Mouse (Mus musculus): Measurements from ENCODE around the gene 2010111I01Rik. TPM values are rescaled to one million over a fixed set of nuclear protein-coding genes. Genes with fewer than 3 reads are reported as not detected.
A peak's percentile ranks its signal among the peaks of the same experiment; 100 is the strongest.

2010111I01Rik gene
- polyA plus RNA-seq, 1 experiment, result 123 TPM

GRCm38 (mm10) chr13:63118682-63119081 lies 154.0 kb downstream of the 2010111I01Rik start:
- Histone ChIP-seq H3K4me3 (ENCODE audit: insufficient read depth, low read length) (no peak overlapping the region), H3K27ac (ENCODE audit: insufficient read depth, low read depth, low read length) (no peak overlapping the region), H3K4me1 (ENCODE audit: control insufficient read depth, insufficient read depth, low read length) (peaks cover 35% of the 10 kb centered on the region)
- TF ChIP-seq POLR2A (IDR thresholded peaks at IDR 0.05; ENCODE audit: borderline replicate concordance, low read depth, low read length), result no peak

- Histone ChIP-seq H3K27ac (ENCODE audit: insufficient read depth, low read depth, low read length) (no peak overlapping the region), H3K4me1 (ENCODE audit: control insufficient read depth, insufficient read depth, low read length) (peaks cover 20% of the 10 kb centered on the region), H3K4me3 (ENCODE audit: insufficient read depth, low read length) (no peak overlapping the region)
- TF ChIP-seq CTCF (IDR thresholded peaks at IDR 0.05; ENCODE audit: low read depth, low read length), result no peak
- no peak for TF ChIP-seq POLR2A (IDR thresholded peaks at IDR 0.05; ENCODE audit: borderline replicate concordance, low read depth, low read length)
Measured at GRCm38 (mm10) chr13:63120296-63120695, 155.6 kb downstream of the 2010111I01Rik start.

GRCm38 (mm10) chr13:63121747-63122146 lies 157.1 kb downstream of the 2010111I01Rik start:
- TF ChIP-seq POLR2A (IDR thresholded peaks at IDR 0.05; ENCODE audit: borderline replicate concordance, low read depth, low read length) (no peak), CTCF (IDR thresholded peaks at IDR 0.05; ENCODE audit: low read depth, low read length) (no peak)
- no peak overlapping the region for H3K27ac ChIP-seq (ENCODE audit: insufficient read depth, low read depth, low read length)
- peaks cover 17% of the 10 kb centered on the region for H3K4me1 ChIP-seq (ENCODE audit: control insufficient read depth, insufficient read depth, low read length)
- no peak overlapping the region for H3K4me3 ChIP-seq (ENCODE audit: insufficient read depth, low read length)

- no peak overlapping the region for H3K4me3 ChIP-seq (ENCODE audit: insufficient read depth, low read length)
- no peak overlapping the region for H3K27ac ChIP-seq (ENCODE audit: insufficient read depth, low read depth, low read length)
- TF ChIP-seq CTCF (IDR thresholded peaks at IDR 0.05; ENCODE audit: low read depth, low read length), result no peak
- TF ChIP-seq POLR2A (IDR thresholded peaks at IDR 0.05; ENCODE audit: borderline replicate concordance, low read depth, low read length), result no peak
- peaks cover 4% of the 10 kb centered on the region; the same call in 1 of the 2 replicates for H3K4me1 ChIP-seq (ENCODE audit: control insufficient read depth, insufficient read depth, low read length)
Measured at GRCm38 (mm10) chr13:63126206-63126605, 161.5 kb downstream of the 2010111I01Rik start.

- H3K27ac ChIP-seq (ENCODE audit: insufficient read depth, low read depth, low read length), result no peak overlapping the region
- no peaks in the 10 kb centered on the region for H3K4me1 ChIP-seq (ENCODE audit: control insufficient read depth, insufficient read depth, low read length)
- TF ChIP-seq CTCF (IDR thresholded peaks at IDR 0.05; ENCODE audit: low read depth, low read length) (no peak), POLR2A (IDR thresholded peaks at IDR 0.05; ENCODE audit: borderline replicate concordance, low read depth, low read length) (no peak)
- H3K4me3 ChIP-seq (ENCODE audit: insufficient read depth, low read length), result no peak overlapping the region
Measured at GRCm38 (mm10) chr13:63127516-63127915, 162.8 kb downstream of the 2010111I01Rik start.

GRCm38 (mm10) chr13:63134879-63135421 lies 170.3 kb downstream of the 2010111I01Rik start:
- TF ChIP-seq POLR2A (IDR thresholded peaks at IDR 0.05; ENCODE audit: borderline replicate concordance, low read depth, low read length) (no peak), CTCF (IDR thresholded peaks at IDR 0.05; ENCODE audit: low read depth, low read length) (no peak)
- peak overlapping the region; percentile 40; the same call in 1 of the 2 replicates for H3K27ac ChIP-seq (ENCODE audit: insufficient read depth, low read depth, low read length)
- no peak overlapping the region for H3K4me3 ChIP-seq (ENCODE audit: insufficient read depth, low read length)
- peaks cover 39% of the 10 kb centered on the region for H3K4me1 ChIP-seq (ENCODE audit: control insufficient read depth, insufficient read depth, low read length)

- no peak overlapping the region for H3K4me3 ChIP-seq (ENCODE audit: insufficient read depth, low read length)
- peaks cover 49% of the 10 kb centered on the region for H3K4me1 ChIP-seq (ENCODE audit: control insufficient read depth, insufficient read depth, low read length)
- no peak overlapping the region for H3K27ac ChIP-seq (ENCODE audit: insufficient read depth, low read depth, low read length)
- TF ChIP-seq POLR2A (IDR thresholded peaks at IDR 0.05; ENCODE audit: borderline replicate concordance, low read depth, low read length) (no peak), CTCF (IDR thresholded peaks at IDR 0.05; ENCODE audit: low read depth, low read length) (no peak)
Measured at GRCm38 (mm10) chr13:63135994-63136393, 171.3 kb downstream of the 2010111I01Rik start.

- Histone ChIP-seq H3K4me3 (ENCODE audit: insufficient read depth, low read length) (no peak overlapping the region), H3K27ac (ENCODE audit: insufficient read depth, low read depth, low read length) (no peak overlapping the region)
- no peak for TF ChIP-seq CTCF (IDR thresholded peaks at IDR 0.05; ENCODE audit: low read depth, low read length)
- TF ChIP-seq POLR2A (IDR thresholded peaks at IDR 0.05; ENCODE audit: borderline replicate concordance, low read depth, low read length), result no peak
Measured at GRCm38 (mm10) chr13:63136775-63137174, 172.1 kb downstream of the 2010111I01Rik start.

GRCm38 (mm10) chr13:63138376-63139048 lies 173.8 kb downstream of the 2010111I01Rik start:
- Histone ChIP-seq H3K27ac (ENCODE audit: insufficient read depth, low read depth, low read length) (peak overlapping the region; percentile 98), H3K4me1 (ENCODE audit: control insufficient read depth, insufficient read depth, low read length) (peaks cover 57% of the 10 kb centered on the region), H3K4me3 (ENCODE audit: insufficient read depth, low read length) (no peak overlapping the region)
- TF ChIP-seq POLR2A (IDR thresholded peaks at IDR 0.05; ENCODE audit: borderline replicate concordance, low read depth, low read length), result no peak
- TF ChIP-seq CTCF (IDR thresholded peaks at IDR 0.05; ENCODE audit: low read depth, low read length), result no peak

More at GRCm38 (mm10) chr13:63136775-63137174, 172.1 kb downstream of the 2010111I01Rik start:
- H3K4me1 ChIP-seq (ENCODE audit: control insufficient read depth, insufficient read depth, low read length), result peaks cover 56% of the 10 kb centered on the region

- H3K4me1 ChIP-seq (ENCODE audit: control insufficient read depth, insufficient read depth, low read length), result peaks cover 52% of the 10 kb centered on the region
- no peak overlapping the region for H3K4me3 ChIP-seq (ENCODE audit: insufficient read depth, low read length)
- TF ChIP-seq CTCF (IDR thresholded peaks at IDR 0.05; ENCODE audit: low read depth, low read length) (no peak), POLR2A (IDR thresholded peaks at IDR 0.05; ENCODE audit: borderline replicate concordance, low read depth, low read length) (no peak)
- H3K27ac ChIP-seq (ENCODE audit: insufficient read depth, low read depth, low read length), result peak overlapping the region; percentile 98
Measured at GRCm38 (mm10) chr13:63139463-63140226, 175.0 kb downstream of the 2010111I01Rik start.

Measured in bone marrow macrophage, adult 2 months (primary cell).